Mouse (Mus musculus): ENCODE measurements at regions not wholly inside any gene's neighbourhood (a gene's known extent, or its start where the extent isn't known, plus 50 kb on each side); places are given as distances from the start of the nearest gene placed in this dataset.

- ATAC-seq (ENCODE audit: low read depth) = no peak
- H3K4me3 ChIP-seq (ENCODE audit: low read depth, low read length) = no peak overlapping the region
- no peak overlapping the region for H3K9ac ChIP-seq (replicated peaks; ENCODE audit: low read depth, low read length)
- H3K36me3 ChIP-seq (ENCODE audit: control insufficient read depth, insufficient read depth, low read length) = no peaks in the 10 kb centered on the region
- no peaks in the 10 kb centered on the region for H3K27me3 ChIP-seq (ENCODE audit: control insufficient read depth, insufficient read depth, low read length)
- H3K4me1 ChIP-seq (ENCODE audit: control insufficient read depth, insufficient read depth, low read length) = no peaks in the 10 kb centered on the region
- H3K9me3 ChIP-seq (ENCODE audit: control insufficient read depth, low read length) = no peaks in the 10 kb centered on the region
- no peak overlapping the region for H3K27ac ChIP-seq (ENCODE audit: low read depth, low read length)
- no peak overlapping the region for H3K4me2 ChIP-seq (ENCODE audit: low read depth, low read length)
These were observed 790.6 kb downstream of the Defb40 start for GRCm38 (mm10) chr8:18187486-18187885.

GRCm38 (mm10) chr8:18175544-18176092 is 802.4 kb downstream of the Defb40 start:
- H3K27ac ChIP-seq (ENCODE audit: low read depth, low read length) = no peak overlapping the region
- no peak overlapping the region for H3K4me3 ChIP-seq (ENCODE audit: low read depth, low read length)
- WGBS = 92% methylated on average over 7 of the region's 7 CpGs
- no peak overlapping the region for H3K4me2 ChIP-seq (ENCODE audit: low read depth, low read length)
- no peak for ATAC-seq (ENCODE audit: low read depth)
- no peak overlapping the region for H3K9ac ChIP-seq (replicated peaks; ENCODE audit: low read depth, low read length)
- H3K36me3 ChIP-seq (ENCODE audit: control insufficient read depth, insufficient read depth, low read length) = no peaks in the 10 kb centered on the region
- no peaks in the 10 kb centered on the region for H3K9me3 ChIP-seq (ENCODE audit: control insufficient read depth, low read length)
- no peaks in the 10 kb centered on the region for H3K4me1 ChIP-seq (ENCODE audit: control insufficient read depth, insufficient read depth, low read length)
- H3K27me3 ChIP-seq (ENCODE audit: control insufficient read depth, insufficient read depth, low read length) = no peaks in the 10 kb centered on the region

DNA sequence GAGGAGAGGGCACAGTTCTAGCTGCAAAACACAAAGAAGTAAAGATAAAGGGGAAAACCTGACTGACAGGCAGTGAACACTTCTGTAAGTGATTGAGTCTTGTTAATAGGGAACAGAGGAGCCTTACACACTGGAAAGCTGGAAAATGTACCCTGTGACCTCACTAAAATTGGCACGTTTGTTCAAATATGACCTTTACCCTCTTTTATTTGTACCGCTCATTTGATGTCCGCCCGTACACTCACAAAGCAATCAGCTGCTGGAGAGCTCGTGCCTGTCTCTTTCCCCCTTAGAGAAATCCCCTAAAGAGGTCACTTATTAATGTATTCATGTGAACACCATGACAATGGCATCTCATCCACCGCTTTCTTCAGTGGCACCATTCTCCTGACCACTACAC is 819.4 kb downstream of the Defb40 start:
- WGBS = 32% methylated on average over 6 of the region's 6 CpGs
- Histone ChIP-seq H3K27me3 (ENCODE audit: control insufficient read depth, insufficient read depth, low read length) (no peaks in the 10 kb centered on the region), H3K36me3 (ENCODE audit: control insufficient read depth, insufficient read depth, low read length) (no peaks in the 10 kb centered on the region), H3K4me3 (ENCODE audit: low read depth, low read length) (no peak overlapping the region), H3K9me3 (ENCODE audit: control insufficient read depth, low read length) (no peaks in the 10 kb centered on the region), H3K4me1 (ENCODE audit: control insufficient read depth, insufficient read depth, low read length) (no peaks in the 10 kb centered on the region), H3K27ac (ENCODE audit: low read depth, low read length) (no peak overlapping the region), H3K9ac (replicated peaks; ENCODE audit: low read depth, low read length) (no peak overlapping the region), H3K4me2 (ENCODE audit: low read depth, low read length) (no peak overlapping the region)
- ATAC-seq (ENCODE audit: low read depth) = no peak

GRCm38 (mm10) chr8:18115333-18116044 is 862.6 kb downstream of the Defb40 start:
- 71% methylated on average over 5 of the region's 5 CpGs for WGBS

DNA sequence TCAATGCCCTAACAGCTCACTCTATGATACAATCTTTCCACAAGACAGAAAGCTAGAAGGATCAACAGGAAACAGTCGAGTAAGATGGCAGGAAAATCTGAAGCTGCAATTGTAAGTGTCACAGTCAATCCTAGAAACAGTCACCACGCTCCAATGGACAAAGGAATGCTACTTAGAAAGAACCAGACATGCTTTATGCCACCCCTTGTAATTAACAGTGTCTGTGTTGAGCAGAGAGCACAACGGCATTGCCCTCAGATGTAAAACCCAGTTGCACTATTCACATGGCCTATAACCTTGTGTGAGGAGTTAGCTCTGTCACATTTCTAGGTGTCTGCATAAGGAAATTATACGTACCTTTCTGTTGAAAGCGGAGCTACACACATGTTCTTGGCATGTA is 864.8 kb downstream of the Defb40 start:
- H3K9me3 ChIP-seq (ENCODE audit: control insufficient read depth, low read length) = no peaks in the 10 kb centered on the region
- no peak overlapping the region for H3K27ac ChIP-seq (ENCODE audit: low read depth, low read length)
- WGBS = 61% methylated on average over 5 of the region's 5 CpGs
- no peaks in the 10 kb centered on the region for H3K27me3 ChIP-seq (ENCODE audit: control insufficient read depth, insufficient read depth, low read length)
- no peaks in the 10 kb centered on the region for H3K4me1 ChIP-seq (ENCODE audit: control insufficient read depth, insufficient read depth, low read length)
- no peaks in the 10 kb centered on the region for H3K36me3 ChIP-seq (ENCODE audit: control insufficient read depth, insufficient read depth, low read length)
- ATAC-seq (ENCODE audit: low read depth) = no peak
- no peak overlapping the region for H3K9ac ChIP-seq (replicated peaks; ENCODE audit: low read depth, low read length)
- H3K4me3 ChIP-seq (ENCODE audit: low read depth, low read length) = no peak overlapping the region
- H3K4me2 ChIP-seq (ENCODE audit: low read depth, low read length) = no peak overlapping the region

More at GRCm38 (mm10) chr8:18115333-18116044, 862.6 kb downstream of the Defb40 start:
- no peak overlapping the region for H3K4me3 ChIP-seq (ENCODE audit: low read depth, low read length)
- H3K4me2 ChIP-seq (ENCODE audit: low read depth, low read length) = no peak overlapping the region
- H3K27me3 ChIP-seq (ENCODE audit: control insufficient read depth, insufficient read depth, low read length) = no peaks in the 10 kb centered on the region
- H3K9me3 ChIP-seq (ENCODE audit: control insufficient read depth, low read length) = no peaks in the 10 kb centered on the region
- H3K9ac ChIP-seq (replicated peaks; ENCODE audit: low read depth, low read length) = no peak overlapping the region
- no peaks in the 10 kb centered on the region for H3K4me1 ChIP-seq (ENCODE audit: control insufficient read depth, insufficient read depth, low read length)
- no peaks in the 10 kb centered on the region for H3K36me3 ChIP-seq (ENCODE audit: control insufficient read depth, insufficient read depth, low read length)
- no peak overlapping the region for H3K27ac ChIP-seq (ENCODE audit: low read depth, low read length)
- ATAC-seq (ENCODE audit: low read depth) = no peak

- H3K4me1 ChIP-seq (ENCODE audit: control insufficient read depth, insufficient read depth, low read length) = no peaks in the 10 kb centered on the region
- H3K4me2 ChIP-seq (ENCODE audit: low read depth, low read length) = no peak overlapping the region
- H3K36me3 ChIP-seq (ENCODE audit: control insufficient read depth, insufficient read depth, low read length) = no peaks in the 10 kb centered on the region
- no peak for ATAC-seq (ENCODE audit: low read depth)
- no peak overlapping the region for H3K4me3 ChIP-seq (ENCODE audit: low read depth, low read length)
- no peak overlapping the region for H3K27ac ChIP-seq (ENCODE audit: low read depth, low read length)
- H3K27me3 ChIP-seq (ENCODE audit: control insufficient read depth, insufficient read depth, low read length) = no peaks in the 10 kb centered on the region
- 94% methylated on average over 2 of the region's 2 CpGs for WGBS
- H3K9me3 ChIP-seq (ENCODE audit: control insufficient read depth, low read length) = no peaks in the 10 kb centered on the region
- no peak overlapping the region for H3K9ac ChIP-seq (replicated peaks; ENCODE audit: low read depth, low read length)
These were observed 868.6 kb downstream of the Defb40 start for GRCm38 (mm10) chr8:18109480-18109879.

DNA sequence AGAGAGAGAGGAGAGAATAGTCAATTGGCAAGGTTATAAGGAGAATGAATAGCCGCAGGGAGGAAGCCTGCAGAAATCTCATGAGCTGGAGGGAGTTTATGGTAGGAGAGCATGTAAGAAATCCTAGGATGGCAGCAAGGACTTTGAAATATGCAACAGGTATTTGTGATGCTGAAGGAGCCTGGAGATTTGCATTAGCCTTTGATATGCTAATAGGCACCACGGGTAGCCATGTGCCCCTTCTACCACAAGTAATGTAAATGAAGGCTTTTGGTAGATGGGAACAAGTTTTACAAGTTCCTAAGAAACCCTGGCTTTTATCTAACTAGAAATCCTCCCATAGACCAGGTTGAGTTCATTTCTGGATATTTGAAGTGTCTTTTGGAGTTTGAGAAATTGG is 871.2 kb downstream of the Defb40 start:
- H3K4me3 ChIP-seq (ENCODE audit: low read depth, low read length) = no peak overlapping the region
- H3K9me3 ChIP-seq (ENCODE audit: control insufficient read depth, low read length) = no peaks in the 10 kb centered on the region
- no peaks in the 10 kb centered on the region for H3K27me3 ChIP-seq (ENCODE audit: control insufficient read depth, insufficient read depth, low read length)
- 39% methylated on average over 2 of the region's 2 CpGs for WGBS
- no peak overlapping the region for H3K27ac ChIP-seq (ENCODE audit: low read depth, low read length)
- no peak for ATAC-seq (ENCODE audit: low read depth)
- no peak overlapping the region for H3K9ac ChIP-seq (replicated peaks; ENCODE audit: low read depth, low read length)
- no peaks in the 10 kb centered on the region for H3K4me1 ChIP-seq (ENCODE audit: control insufficient read depth, insufficient read depth, low read length)
- no peaks in the 10 kb centered on the region for H3K36me3 ChIP-seq (ENCODE audit: control insufficient read depth, insufficient read depth, low read length)
- H3K4me2 ChIP-seq (ENCODE audit: low read depth, low read length) = no peak overlapping the region

GRCm38 (mm10) chr8:18065456-18065855 is 912.6 kb downstream of the Defb40 start:
- no peaks in the 10 kb centered on the region for H3K27me3 ChIP-seq (ENCODE audit: control insufficient read depth, insufficient read depth, low read length)
- ATAC-seq (ENCODE audit: low read depth) = no peak
- H3K36me3 ChIP-seq (ENCODE audit: control insufficient read depth, insufficient read depth, low read length) = no peaks in the 10 kb centered on the region
- no peak overlapping the region for H3K4me3 ChIP-seq (ENCODE audit: low read depth, low read length)
- H3K4me2 ChIP-seq (ENCODE audit: low read depth, low read length) = no peak overlapping the region
- H3K4me1 ChIP-seq (ENCODE audit: control insufficient read depth, insufficient read depth, low read length) = no peaks in the 10 kb centered on the region
- H3K9ac ChIP-seq (replicated peaks; ENCODE audit: low read depth, low read length) = no peak overlapping the region
- H3K9me3 ChIP-seq (ENCODE audit: control insufficient read depth, low read length) = no peaks in the 10 kb centered on the region
- no peak overlapping the region for H3K27ac ChIP-seq (ENCODE audit: low read depth, low read length)
- WGBS = 83% methylated on average over 3 of the region's 3 CpGs

DNA sequence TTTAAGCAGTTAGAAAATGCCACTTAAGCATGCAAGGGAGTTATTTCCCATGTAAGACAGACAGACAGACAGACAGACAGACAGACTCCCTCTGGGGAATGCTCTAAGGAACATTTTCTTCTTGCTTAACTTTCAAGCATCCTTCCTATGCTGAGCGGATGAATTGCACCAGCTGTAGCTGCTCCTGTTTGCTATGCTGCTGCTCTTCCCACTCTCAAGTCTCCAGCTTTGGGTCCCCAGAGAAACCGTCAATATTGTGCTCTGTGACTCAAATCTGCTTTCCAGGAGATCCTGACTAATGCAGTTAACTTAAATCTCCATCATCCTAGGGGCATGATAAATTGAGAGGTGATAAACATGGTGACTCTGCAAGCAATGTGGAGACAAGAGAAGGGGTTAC is 918.5 kb downstream of the Defb40 start:
- Histone ChIP-seq H3K9ac (replicated peaks; ENCODE audit: low read depth, low read length) (no peak overlapping the region), H3K9me3 (ENCODE audit: control insufficient read depth, low read length) (no peaks in the 10 kb centered on the region), H3K4me3 (ENCODE audit: low read depth, low read length) (no peak overlapping the region), H3K4me2 (ENCODE audit: low read depth, low read length) (no peak overlapping the region), H3K27me3 (ENCODE audit: control insufficient read depth, insufficient read depth, low read length) (no peaks in the 10 kb centered on the region), H3K27ac (ENCODE audit: low read depth, low read length) (no peak overlapping the region), H3K36me3 (ENCODE audit: control insufficient read depth, insufficient read depth, low read length) (no peaks in the 10 kb centered on the region), H3K4me1 (ENCODE audit: control insufficient read depth, insufficient read depth, low read length) (no peaks in the 10 kb centered on the region)
- ATAC-seq (ENCODE audit: low read depth) = no peak
- 88% methylated on average over 2 of the region's 2 CpGs for WGBS

Measured in neural tube, embryonic 14.5 days (tissue).